Mouse (Mus musculus): ENCODE results near the gene Abcd2.

Abcd2 gene

DNA sequence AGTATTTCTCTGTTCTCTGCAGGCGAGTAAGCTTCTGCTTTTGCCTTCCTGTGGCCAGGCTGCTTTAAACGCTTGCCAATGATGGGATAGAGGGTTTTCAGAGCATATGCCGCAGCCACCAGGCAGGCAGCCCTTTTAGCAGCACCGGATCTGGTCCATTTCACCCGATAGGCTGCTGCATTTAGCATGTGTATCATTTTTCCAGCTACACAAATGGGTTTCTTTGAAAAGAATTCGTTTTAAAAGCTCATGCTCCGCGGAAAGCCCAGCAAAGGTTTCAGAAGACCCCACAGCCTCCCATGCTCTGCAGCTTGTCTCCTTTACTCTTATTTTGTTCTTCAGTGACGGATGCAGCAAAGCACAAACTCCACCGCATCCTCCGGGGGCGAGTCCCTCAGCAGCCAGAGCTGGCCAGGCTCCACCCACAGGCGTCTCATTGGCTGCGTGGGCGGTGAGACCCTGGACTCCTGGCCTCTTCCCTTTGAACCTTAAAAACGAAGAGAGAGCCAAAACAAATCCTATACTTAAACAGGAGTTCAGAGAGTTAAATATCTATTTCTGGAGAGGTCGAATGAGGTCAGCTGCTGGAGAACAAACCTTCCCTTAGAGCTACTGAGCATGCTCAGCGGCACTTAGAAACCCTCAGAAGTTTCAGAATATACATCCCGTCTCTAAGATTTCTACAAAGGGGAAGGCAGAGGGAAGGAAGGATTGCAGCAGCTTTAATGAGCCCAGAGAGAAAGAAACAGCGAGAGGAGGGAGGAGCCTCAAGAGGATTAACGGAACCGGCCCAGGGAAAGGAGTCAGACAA is at the start of gene Abcd2:
Abcd2 (minus strand) TSS at position 388 of the 811 bp plus-strand sequence.
- CTCF ChIA-PET = no interaction called here

DNA sequence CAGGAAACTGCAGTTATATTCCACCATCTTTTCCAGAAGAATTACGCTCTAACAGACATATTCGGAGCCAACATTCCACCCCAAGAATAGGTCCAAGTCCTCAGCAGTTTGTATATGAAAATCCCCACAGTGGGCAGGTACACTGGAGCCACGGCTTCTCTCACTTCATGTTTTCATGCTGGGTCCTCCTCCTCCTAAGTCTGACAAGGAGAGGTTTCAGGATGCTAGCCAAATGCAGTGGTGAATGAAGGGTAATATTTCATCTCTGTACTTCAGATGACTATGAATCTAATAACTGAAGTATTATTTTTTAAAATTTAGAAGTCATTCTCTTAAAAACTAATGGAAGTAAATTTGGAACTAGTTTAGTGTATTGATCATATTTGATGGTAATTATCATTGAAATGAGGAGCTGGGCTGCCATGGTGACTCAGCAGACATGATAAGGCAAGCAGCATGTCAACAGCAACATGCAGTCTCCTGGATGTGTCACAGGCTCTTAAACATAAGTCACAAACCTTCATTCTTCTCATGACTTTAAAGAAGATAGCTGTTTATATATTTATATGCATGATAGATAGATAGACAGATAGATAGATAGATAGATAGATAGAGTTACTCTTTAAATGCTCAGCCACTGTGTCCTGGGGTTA is 49.2 kb upstream of the Abcd2 start:
- CTCF ChIA-PET = no interaction called here

DNA sequence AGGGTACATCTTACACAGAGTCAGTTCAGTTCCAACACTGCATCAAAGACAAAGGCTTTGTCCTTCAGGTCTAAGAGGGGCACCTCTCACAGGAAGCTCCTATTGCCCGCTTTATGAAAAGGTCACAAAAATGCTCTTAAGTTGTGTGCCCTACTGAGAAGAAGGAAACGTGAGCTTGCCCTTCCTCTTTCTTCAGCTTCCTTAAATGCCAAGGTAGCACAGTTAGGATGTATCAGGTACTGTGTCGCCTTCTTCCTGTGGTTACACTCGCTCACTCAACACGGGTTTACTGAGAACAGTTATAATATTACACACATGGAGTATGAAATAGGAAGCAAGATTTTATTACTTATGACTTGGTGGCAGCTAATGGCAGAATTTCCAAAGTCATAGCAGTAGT is 45.7 kb upstream of the Abcd2 start:
- CTCF ChIA-PET = no interaction called here

DNA sequence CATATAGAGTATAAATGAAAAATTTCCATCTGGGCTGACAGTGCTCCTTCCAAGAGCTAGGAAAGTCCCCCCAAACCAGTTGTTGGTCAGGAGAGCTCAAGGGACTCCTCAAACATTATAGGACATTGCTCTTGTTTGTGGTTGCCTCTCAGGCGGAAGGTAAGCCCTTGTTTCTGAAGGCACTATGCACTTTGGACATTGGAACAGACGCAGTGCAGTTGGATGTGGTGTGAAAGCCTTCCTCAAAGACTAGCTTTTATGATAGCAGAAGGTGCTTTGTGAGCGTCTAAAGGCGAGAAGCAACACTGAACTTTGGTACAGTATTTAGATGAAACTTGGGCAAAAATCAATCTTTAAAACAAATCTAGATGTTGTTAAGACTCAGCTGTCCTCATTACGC is 14.9 kb upstream of the Abcd2 start:
- CTCF ChIA-PET = no interaction called here

DNA sequence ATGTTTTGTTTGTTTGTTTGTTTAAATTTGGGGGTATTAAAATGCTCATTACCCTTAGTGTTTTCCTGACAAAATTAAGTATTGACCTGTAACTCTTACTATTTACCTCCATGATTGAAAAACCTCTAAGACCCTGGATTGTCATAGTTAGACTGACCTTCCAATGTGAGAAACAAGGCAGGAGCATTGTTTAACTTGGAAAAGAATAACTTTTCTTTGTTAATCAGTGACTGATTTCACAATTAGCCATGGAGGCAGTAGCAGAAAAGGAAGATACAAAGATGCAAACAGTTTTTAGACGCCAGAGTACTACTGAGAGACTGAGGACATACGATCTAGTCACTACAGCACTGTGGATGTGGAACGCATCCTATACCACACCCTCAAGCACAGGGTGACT is 11.9 kb upstream of the Abcd2 start:
- CTCF ChIA-PET = no interaction called here

DNA sequence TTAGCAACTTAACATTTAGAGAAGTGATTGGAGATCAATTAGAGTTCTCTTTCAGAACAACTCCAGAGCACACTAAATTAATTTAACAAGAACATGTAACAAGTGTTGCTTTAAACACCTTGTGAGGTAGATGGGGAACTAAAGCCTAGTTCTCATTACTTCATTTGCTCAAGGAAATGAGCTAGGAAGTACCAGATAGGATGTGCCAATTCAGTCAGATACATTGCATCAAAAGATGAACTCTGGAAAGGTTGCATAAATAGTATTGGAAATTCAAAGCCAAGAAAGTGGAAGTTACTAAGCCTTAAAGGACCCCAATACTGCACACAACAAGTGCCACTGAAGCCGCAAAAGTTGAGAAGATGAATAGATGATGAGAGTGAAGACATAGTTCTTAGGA is 10.9 kb upstream of the Abcd2 start:
- CTCF ChIA-PET = no interaction called here

DNA sequence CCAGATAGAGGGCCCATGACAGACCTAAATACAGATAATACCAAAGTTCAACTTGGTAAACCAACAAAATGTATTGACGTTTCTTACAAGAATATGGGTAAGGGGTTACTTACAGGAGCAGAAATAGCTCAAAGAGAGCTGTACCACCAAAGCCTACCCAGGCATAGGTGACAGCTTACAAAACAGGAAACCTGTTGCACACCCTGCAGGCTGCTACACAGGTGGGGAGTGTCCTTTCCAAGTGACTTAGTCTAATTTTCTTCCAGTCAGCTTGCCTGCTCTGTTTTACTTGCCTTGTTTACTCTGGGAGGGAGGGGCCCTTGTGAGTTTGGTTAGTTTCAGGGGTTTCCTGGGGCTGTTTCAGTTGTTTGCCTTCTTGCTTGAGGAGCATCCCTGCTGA is 9.2 kb upstream of the Abcd2 start:
- CTCF ChIA-PET = no interaction called here

DNA sequence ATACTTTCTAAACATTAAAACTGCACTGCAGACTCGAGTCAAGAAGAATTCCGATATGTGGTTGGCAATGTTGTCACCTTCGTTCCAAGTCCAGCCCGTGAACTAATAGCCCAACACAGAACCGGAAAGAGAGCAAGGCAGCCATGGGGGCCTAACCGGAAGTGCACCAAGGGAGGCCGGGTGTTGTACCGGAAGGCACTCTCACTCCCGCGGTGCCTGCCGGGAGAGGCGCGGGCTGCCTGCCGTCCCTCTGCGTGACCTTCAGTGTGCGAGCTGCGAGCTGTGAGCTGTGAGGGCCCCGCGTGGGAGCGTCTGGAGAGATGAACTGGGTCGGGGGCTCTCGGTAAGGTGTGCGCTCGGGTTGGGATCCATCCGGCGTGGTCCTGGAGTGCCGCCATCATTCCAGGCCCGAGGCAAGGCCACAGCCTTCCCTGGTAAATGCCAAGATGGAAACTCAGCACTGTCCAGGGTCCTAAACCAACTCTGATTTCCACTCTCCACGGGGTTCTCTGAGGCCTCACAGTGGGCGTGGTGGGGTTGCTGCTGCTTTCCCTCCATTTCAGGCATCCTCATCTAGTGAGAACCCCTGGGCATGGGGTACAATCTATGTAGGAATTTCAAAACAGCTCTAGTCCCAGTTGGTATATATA is 7.8 kb upstream of the Abcd2 start, which contains the start of gene CN725425:
CN725425 (plus strand) TSS at position 239 of the 650 bp plus-strand sequence.
- CTCF ChIA-PET = no interaction called here

DNA sequence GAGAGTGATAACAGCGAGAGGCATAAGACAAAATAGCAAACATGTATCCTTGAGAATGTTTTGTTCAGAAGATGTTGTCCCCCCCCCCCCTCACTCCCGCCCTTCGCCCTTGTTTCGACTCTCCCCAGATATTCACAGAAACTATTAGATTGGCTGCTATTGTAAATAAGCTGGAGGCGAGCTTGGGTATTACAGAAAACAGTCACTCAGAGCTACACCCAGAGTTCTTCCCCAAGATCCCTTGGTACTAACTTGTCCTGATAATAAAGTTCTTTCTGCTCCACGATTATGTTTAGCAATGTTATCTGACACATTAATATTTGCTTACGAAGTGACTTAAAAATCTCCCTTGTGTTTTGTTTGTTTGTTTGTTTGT is 612 bp upstream of the Abcd2 start:
- CTCF ChIA-PET = no interaction called here

DNA sequence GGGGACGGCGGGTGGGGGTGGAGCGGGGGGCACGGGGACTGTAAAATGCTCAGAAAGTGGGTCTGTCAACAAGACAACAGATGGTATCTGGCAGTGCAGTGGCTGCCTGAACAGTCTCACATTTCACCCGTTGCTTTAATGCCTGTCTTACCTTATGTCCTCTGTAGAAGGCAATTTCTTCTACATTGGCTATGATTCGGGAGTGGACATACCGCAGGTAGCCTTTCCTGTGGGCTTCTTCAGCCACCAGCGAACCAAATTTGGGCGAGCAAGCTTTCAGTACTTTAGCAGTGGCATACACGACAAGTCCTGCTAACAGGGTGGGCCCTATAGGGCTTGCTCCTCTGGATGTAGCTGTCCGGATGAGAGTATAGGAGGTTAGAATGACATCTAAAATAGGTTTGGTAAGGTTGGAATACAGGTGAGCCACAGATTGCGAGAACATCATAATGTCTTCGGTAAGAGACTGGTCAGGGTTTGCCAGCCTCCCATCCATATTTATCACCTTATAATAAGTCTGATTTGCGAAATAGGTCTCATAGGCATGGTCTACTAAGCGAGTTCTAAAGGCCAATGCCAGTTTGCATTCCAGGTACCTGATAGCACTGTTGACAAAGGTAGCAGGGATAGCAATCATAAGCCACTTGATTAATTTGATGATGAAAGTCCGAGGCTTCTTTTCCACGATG is 936 bp downstream of the Abcd2 start:
- CTCF ChIA-PET = no interaction called here

DNA sequence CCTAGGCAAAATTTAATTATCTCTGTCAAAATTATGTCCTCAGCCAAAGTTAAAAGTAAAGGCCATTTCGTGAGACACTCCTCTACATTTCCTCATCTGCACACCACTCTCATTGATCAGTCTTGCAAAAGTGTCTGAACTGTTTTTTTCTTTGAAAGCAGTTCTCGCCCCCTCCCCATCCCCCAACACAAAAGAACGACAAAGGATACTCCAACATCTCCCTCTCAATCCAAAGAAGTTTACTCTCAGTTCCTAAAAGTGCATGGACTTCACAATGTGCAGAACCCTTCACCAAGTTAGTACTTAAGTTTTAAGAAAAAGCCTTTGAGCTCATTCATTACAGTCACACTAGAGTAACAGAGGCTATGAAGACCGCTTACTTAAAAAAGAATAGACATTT is 1.6 kb downstream of the Abcd2 start:
- CTCF ChIA-PET = no interaction called here

DNA sequence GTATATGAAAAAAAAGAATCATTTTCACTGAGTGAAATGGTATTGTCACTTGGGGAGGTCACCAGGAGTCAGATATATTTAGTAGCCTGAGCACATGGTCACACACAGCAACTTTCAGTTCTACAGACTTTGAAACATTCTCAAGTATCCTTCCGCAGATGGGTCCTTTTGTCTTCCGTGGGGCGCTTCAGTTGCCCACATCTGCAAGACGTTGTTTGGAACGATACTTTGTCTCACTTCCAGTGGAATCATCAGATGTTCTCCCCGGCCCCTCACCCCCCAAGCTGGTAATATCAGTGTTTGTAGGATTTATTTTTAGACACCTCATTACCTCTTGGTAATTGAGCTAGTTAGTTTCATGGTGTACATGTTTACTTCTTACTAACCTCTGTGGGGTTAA is 5.2 kb downstream of the Abcd2 start:
- CTCF ChIA-PET = no interaction called here

DNA sequence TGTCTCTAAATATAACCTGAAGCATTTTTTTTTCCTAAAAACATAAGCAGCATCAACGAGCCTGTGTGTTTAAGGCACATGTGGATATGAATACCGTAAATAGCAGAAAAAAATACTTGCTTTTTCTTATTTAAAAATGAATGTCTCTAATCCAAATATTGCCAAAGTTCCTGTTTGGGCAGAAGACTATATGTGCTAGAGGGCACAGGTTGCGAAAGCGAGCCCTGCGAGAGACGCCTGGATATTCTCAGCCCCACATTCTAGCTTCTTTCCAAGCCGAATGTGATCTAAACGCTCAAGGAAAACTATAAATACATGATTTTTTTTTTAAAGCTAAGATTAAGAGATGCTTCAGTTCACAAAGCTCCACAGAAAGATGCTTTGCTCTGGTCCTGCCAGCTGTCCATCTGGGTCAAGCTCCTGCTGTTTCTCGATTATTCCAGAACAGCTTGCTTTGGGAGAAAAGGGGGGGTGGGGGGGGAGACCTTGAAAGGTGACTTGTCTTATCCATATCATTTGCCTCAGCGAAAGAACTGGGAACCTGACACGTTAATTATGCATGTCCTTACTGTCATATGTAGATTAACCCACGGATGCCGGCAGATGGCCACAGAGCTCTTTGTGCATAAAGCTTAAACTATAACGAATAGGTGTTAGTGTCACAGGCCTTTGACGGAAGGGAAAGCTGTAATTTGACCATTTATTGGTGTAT is 11.5 kb downstream of the Abcd2 start:
- CTCF ChIA-PET = no interaction called here

DNA sequence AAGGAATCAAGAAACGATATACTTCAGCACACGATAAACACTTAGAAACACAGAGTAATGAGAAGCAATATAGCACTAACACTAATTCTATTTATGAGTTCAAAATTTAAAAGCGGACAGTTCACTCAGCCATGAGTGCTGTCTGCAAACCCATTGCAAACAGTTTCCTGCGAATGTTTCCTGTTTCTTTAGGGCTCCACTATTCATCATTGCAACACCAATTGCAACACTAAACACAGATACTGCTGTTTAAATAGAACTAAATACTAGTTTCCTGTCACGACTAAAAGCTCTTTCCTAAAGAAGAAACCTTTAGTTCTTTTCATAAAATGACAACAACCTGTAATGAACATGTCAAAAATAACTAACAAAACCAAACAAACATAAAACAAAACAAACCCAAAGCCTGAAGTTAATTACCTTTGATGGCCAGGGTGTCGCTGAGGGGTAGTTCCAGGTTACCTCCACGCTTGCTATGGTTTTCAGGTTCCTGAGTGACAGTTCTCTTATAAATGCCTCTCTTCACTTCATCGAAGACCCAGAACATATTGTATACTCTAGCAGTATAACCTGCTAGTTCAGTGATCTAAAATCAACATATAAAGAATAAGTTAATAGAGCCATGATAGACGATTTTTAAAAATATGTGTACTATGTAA is 12.8 kb downstream of the Abcd2 start:
- CTCF ChIA-PET = no interaction called here

DNA sequence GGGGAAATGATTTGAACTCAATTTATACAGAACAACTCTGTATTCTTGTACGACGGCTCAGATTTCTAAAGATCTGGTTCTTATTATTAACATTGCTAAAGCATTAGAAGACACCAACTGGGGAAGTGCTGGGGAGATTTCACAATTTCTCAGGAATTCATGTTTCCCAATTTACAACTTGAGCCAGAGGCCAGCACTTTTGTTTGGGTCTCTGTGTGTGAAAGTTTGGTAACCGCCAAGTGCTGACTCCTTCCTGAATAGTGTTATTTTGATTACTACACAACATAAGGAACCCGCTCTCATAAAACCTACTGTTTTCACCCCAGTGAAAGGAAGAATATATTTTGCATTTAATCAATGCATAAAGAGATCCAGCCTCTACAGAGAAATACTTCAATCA is 19.4 kb downstream of the Abcd2 start:
- CTCF ChIA-PET = no interaction called here

DNA sequence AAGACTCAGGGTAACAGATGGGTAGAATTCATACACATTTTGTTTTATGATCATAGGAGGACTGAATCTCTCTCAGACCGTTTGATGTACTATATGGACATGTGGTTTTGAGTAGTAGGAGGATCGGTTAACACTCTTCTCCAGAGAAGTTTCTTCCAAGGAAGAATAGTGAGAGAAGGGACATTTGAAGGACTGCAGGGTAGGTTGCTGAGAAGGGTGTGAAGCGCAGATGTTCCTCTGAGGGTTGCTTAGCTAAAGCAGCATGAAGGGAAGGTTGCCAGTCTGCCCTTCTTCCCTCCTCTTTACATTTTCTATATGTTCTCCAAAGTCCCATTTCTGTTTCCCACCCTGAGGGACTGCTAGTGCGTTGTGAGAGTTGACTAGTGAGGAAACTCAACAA is 20.3 kb downstream of the Abcd2 start:
- CTCF ChIA-PET = no interaction called here

DNA sequence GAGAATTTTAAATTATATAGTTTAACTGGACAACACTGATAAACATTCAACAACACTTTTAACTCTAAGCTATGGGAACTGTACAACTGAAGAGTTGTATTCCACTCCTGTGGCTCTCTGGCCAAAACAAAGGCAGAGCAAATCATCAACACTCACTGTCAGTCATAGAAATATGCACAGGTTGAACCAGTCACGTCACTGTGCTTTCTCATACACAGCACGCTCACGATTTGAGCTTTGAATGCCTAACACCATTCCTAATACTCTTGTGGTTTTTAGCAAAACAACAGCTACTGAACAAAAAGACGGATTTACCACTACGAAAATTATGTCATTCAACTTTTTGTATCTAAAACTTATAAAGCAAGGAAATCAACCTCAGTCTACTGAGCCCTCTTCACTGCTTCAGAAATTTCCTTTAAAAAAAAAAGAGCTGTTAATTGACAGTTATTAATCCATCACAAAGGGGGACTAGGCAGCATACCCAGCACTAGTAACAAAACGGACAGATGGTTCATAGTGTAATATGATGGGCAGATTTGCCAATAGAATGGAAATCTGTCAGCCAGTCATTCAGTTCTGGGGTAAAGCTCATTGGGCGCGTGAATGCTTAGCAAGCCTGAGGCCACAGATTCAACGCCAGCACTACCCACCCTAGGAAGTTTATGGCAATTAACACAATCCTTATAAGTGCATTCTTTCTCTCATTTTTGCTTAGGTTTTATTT is 20.8 kb downstream of the Abcd2 start:
- CTCF ChIA-PET = no interaction called here

DNA sequence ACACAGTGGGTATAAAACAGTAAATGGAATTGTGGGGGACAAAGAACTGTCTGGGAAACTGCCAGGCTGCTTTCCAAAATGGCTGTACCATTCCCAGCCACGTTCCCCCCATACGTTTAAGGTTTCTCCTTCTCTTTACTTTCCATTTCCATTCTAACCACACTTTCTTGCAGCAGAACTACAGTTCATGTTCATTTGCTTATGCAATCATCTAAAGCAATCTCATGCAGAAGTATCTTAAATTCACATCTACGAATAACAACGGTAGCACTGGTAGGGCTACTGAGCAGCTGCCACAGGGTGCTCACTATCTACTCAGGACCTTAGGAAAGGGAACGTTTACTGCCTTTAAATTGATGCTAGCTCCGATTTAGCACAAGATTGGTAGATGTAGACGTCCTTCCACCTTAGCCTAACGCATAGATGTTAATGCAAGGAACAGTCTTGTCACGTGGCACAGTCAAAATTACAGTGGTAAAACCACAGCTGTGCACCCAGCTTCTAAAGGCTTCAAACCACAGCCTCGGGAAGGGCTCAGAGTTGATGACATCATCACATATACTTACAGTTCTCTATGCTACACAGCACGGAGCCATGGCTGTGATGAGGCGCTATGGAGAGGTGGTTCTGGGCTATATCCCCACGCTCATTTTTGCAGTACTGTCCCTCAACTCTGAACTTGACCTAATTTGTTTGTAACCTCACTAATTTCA is 23.6 kb downstream of the Abcd2 start:
- CTCF ChIA-PET = no interaction called here

DNA sequence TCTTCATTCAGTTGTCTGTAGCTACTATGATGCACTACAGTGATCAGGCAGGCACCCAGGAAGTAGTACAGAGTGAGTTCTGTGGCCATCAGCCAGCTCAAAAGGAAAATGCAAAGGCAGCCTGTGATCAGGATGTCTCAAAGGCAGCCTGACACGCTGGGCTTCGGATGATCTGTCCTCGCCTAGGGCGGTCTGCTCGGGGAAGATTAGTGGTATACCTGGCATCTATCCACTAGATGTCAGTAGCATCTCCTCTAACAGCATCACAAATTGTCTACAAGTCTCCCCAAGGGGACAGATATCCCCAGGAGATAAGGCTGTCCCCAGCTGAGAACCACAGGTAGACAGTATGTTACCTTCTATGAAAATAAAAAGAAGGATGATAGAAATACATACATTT is 26.6 kb downstream of the Abcd2 start:
- CTCF ChIA-PET = no interaction called here

DNA sequence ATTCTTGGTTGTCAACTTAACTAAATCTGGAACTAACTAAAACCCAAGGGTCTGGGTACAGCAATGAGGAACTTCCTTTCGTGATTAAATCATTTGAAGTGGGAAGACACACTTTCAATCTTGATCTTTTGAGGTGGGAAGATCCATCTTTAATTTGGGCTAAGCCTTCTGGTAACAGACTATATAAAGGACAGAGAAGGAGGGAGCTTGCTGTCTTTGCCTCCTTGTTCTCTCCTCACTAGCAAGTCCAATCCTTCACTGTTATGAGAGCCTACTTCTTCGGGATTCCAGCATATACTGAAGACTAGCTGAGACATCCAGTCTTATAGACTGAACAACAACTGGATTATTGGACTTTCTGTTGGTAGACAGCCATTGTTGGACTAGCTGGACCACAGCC is 28.1 kb downstream of the Abcd2 start:
- CTCF ChIA-PET = no interaction called here

Data from spleen, embryonic (tissue).